Mouse (Mus musculus) heart, embryonic 16.5 days (tissue): ENCODE results near the gene Fam110a. TPM values are rescaled to one million over a fixed set of nuclear protein-coding genes. Genes with fewer than 3 reads are reported as not detected.

Experiments used
- ATAC-seq: fragments of 200-750 bp; cut with Nextera tagmentation; replicated peaks from 2 replicates; pipeline ENCODE4 v1.8.0; 2017; ENCODE audit warnings: moderate number of reproducible peaks; ENCODE audit not compliant: insufficient read depth, low FRiP score; ENCODE audit errors: extremely low read depth
- H3K27ac ChIP-seq: fragments of 300-500 bp; sonication (generic); 2 replicates; pipeline ENCODE4 v1.5.1; 2014; ENCODE audit warnings: mild to moderate bottlenecking, low read length, control low read depth, moderate library complexity
- H3K27me3 ChIP-seq: fragments of 300-500 bp; sonication (generic); 2 replicates; pipeline ENCODE4 v1.6.1; 2014; ENCODE audit warnings: low read length, mixed read lengths; ENCODE audit not compliant: control insufficient read depth, insufficient read depth
- H3K36me3 ChIP-seq: fragments of 300-500 bp; sonication (generic); 2 replicates; pipeline ENCODE4 v1.6.1; 2014; ENCODE audit not compliant: control insufficient read depth, insufficient read depth
- H3K4me1 ChIP-seq: fragments of 300-500 bp; sonication (generic); 2 replicates; pipeline ENCODE4 v1.6.1; 2014; ENCODE audit warnings: low read length, mixed read lengths; ENCODE audit not compliant: control insufficient read depth, insufficient read depth
- H3K4me2 ChIP-seq: fragments of 300-500 bp; sonication (generic); 2 replicates; pipeline ENCODE4 v1.6.1; 2014; ENCODE audit warnings: low read depth, mild to moderate bottlenecking, control low read depth, low read length
- H3K4me3 ChIP-seq: fragments of 300-500 bp; sonication (generic); 2 replicates; pipeline ENCODE4 v1.5.1; 2014; ENCODE audit warnings: mild to moderate bottlenecking, control low read depth, low read length
- H3K9ac ChIP-seq: fragments of 300-500 bp; sonication (generic); 2 replicates; pipeline ENCODE4 v1.6.1; 2014; ENCODE audit warnings: low read length, control low read depth
- H3K9me3 ChIP-seq: fragments of 300-500 bp; sonication (generic); replicated peaks from 2 replicates; pipeline ENCODE4 v1.6.1; 2016; ENCODE audit warnings: low read length; ENCODE audit not compliant: control insufficient read depth
- WGBS: fragments of 180-500 bp; shearing (Covaris S2); extraction: QIAGEN DNeasy Blood & Tissue Kit; methylation state at CpG from one replicate; pipeline ENCODE4 v1.1.7; 2014; 5-methylcytosine and 5-hydroxymethylcytosine counted together
- microRNA counts: library from miRNA; unstranded; fragments of <30 nt; microRNA quantifications from one replicate; lab custom pipeline; 2016
- microRNA-seq: library from miRNA; unstranded; fragments of <30 nt; microRNA quantifications from one replicate; pipeline ENCODE4, GENCODE M21; 2017
- polyA plus RNA-seq: library from polyadenylated mRNA; unstranded; fragments of >200 nt; fragmentation: Nextera tagmentation; extraction: Ambion mirVana; gene quantifications from 2 replicates; pipeline ENCODE4 v1.2.1, GENCODE M21; 2015

Fam110a gene
- polyA plus RNA-seq, 1 experiment from 2014 or later = 10.9 TPM

DNA sequence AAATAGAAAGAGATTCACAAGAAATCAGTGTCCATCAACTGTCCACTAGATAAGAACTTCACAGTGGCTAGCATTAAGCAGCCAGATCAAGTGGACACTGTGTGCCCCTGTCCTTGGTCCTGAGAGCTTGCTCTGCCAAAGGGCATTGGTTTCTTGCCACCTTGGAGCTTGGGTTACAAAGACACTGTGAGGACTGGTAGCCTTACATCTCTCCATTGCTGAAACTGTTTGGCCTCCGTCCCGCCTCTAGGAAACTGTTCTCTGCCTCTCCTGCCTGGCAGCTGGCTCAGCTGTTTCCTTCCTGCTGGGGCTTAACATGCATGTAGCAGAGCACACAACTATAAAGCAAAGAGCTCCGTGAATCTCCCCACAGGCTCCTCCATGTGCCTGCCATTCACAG is 42.1 kb downstream of the Fam110a start:
- Histone ChIP-seq H3K9ac (no peak overlapping the region), H3K27me3 (peaks cover 4% of the 10 kb centered on the region; the same call in 1 of the 2 replicates), H3K9me3 (no peaks in the 10 kb centered on the region), H3K36me3 (no peaks in the 10 kb centered on the region), H3K4me1 (no peaks in the 10 kb centered on the region), H3K27ac (no peak overlapping the region), H3K4me3 (no peak overlapping the region), H3K4me2 (no peak overlapping the region)
- no peak for ATAC-seq
- 54% methylated on average over 3 of the region's 3 CpGs for WGBS

DNA sequence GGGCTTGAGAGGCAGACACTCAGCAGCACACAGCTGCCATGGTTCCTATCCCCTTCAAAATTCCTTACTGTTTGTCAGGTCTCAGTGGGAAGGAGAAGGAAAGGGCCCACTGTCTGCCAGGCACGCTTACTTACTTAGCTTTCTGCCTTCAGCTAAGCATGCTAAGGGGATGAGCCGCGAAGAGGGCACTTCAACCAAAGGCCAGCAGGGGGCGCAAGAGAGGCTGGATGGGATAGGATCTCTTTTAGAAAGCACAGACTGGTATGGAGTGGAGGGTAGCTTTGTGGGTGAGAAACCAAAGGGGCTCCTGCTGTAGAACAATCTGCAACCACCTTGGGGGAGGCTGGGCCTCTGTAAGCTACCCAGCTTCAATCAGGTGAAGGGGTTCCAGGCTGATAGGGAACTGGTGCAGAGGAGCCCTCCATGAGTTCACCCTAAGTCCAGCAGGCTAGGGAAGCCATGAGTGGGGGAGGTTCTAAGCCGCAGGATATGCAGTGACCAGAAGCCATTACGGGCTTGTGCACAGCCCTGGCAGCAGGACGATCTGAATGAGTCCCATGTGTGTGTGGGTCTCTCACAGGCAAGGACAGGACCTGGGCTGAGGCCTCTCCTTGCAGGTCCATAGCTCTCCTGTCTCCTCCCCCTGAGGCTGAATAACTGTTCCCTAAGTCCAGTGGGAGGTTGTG is 49.5 kb downstream of the Fam110a start:
- Histone ChIP-seq H3K4me2 (no peak overlapping the region), H3K27ac (no peak overlapping the region), H3K9ac (no peak overlapping the region), H3K4me1 (peaks cover 5% of the 10 kb centered on the region), H3K9me3 (no peaks in the 10 kb centered on the region), H3K4me3 (no peak overlapping the region), H3K27me3 (no peaks in the 10 kb centered on the region), H3K36me3 (no peaks in the 10 kb centered on the region)
- ATAC-seq = no peak
- 32% methylated on average over 7 of the region's 7 CpGs for WGBS

DNA sequence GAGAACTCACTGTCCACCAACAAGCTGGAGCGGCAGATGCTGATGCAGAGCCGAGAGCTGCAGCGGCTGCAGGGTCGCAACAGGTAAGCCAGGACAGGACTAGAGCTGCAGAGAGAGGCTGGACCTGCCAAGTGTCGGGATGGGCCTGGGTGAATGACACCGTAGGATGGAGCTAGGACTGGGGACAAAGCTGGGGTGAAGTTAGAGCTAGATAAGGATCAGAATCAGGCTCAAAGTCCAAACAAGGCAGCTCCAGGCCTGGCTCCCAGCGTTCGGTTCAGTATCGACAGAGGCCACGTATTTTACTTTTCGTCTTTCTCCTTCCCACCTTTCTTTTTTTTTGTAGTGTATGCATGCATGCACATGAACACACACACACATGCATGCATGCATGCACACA is 52.9 kb downstream of the Fam110a start:
- ATAC-seq = no peak
- Histone ChIP-seq H3K9ac (no peak overlapping the region), H3K4me2 (no peak overlapping the region), H3K4me3 (no peak overlapping the region), H3K27ac (no peak overlapping the region), H3K4me1 (peaks cover 8% of the 10 kb centered on the region), H3K9me3 (no peaks in the 10 kb centered on the region), H3K27me3 (no peaks in the 10 kb centered on the region), H3K36me3 (no peaks in the 10 kb centered on the region)
- WGBS = 86% methylated on average over 11 of the region's 11 CpGs

DNA sequence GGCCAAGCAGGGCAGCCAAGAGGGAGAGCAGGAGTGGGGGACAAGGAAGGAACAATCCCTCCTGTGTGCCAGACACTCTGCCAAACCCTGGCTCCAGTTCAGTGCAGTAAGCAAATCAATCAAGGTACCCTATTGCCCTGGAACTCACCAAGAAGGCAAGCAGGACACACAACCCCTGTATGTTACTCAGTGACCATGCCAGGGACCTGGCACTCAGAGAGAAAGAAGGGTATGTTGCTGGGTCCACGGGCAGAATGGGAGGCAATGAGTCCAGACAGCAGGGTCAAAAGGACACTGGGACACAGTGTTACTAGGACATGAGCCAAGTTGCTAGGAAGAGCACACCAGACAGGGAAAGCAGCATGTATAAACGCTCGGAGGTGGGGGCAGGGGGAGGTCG is 54.3 kb downstream of the Fam110a start:
- no peak overlapping the region for H3K4me2 ChIP-seq
- no peak overlapping the region for H3K9ac ChIP-seq
- peaks cover 8% of the 10 kb centered on the region for H3K4me1 ChIP-seq
- H3K9me3 ChIP-seq = no peaks in the 10 kb centered on the region
- WGBS = 31% methylated on average over 4 of the region's 4 CpGs
- no peaks in the 10 kb centered on the region for H3K36me3 ChIP-seq
- ATAC-seq = no peak
- no peaks in the 10 kb centered on the region for H3K27me3 ChIP-seq
- no peak overlapping the region for H3K4me3 ChIP-seq
- no peak overlapping the region for H3K27ac ChIP-seq

DNA sequence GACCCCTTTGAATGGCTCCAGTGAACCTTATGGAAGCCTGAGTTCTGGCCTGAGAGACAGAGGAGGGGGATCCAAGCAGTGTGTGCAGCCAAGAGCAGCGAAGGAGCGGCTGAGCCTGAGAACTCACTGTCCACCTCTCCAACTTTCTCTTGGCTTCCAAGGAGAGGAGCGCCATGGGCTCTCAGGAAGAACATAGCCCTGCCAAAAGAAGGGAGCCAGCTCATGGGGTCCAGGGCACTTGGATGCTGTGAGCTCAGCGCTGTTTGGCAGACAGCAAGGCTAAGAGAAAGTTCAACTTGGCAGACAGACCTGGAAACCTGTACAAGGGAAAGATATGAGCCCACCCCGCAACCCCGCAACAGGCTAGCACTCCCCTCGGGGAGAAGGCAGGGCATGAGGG is 55.7 kb downstream of the Fam110a start:
- Histone ChIP-seq H3K27ac (no peak overlapping the region), H3K4me3 (no peak overlapping the region), H3K27me3 (no peaks in the 10 kb centered on the region), H3K9me3 (no peaks in the 10 kb centered on the region), H3K4me1 (peaks cover 10% of the 10 kb centered on the region), H3K9ac (no peak overlapping the region), H3K36me3 (no peaks in the 10 kb centered on the region), H3K4me2 (no peak overlapping the region)
- ATAC-seq = no peak
- 77% methylated on average over 7 of the region's 7 CpGs for whole genome bisulfite sequencing

DNA sequence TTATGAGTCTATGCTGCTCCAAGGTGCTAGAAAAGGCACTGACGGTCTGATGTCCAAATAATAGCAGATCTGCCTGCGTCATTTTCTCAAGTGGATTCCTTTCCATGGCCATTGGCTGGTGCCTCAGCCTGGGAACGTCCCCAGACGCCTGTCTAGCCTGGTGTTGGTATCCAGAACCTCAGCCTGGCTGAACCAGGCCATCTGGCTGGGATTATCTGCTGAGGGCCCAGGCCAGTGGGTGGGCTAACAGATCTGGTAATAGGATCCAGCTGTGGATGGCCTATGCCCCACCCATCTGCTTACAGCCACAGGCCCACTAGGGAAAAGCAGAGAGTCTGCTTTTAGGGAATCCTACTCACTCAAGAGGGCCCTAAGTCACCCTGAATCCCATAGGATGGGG is 58.4 kb downstream of the Fam110a start:
- no peak overlapping the region for H3K9ac ChIP-seq
- WGBS = 41% methylated on average over 4 of the region's 4 CpGs
- H3K4me1 ChIP-seq = peaks cover 19% of the 10 kb centered on the region
- H3K9me3 ChIP-seq = no peaks in the 10 kb centered on the region
- H3K4me3 ChIP-seq = no peak overlapping the region
- ATAC-seq = no peak
- H3K27ac ChIP-seq = no peak overlapping the region
- H3K27me3 ChIP-seq = no peaks in the 10 kb centered on the region
- H3K36me3 ChIP-seq = no peaks in the 10 kb centered on the region
- no peak overlapping the region for H3K4me2 ChIP-seq

DNA sequence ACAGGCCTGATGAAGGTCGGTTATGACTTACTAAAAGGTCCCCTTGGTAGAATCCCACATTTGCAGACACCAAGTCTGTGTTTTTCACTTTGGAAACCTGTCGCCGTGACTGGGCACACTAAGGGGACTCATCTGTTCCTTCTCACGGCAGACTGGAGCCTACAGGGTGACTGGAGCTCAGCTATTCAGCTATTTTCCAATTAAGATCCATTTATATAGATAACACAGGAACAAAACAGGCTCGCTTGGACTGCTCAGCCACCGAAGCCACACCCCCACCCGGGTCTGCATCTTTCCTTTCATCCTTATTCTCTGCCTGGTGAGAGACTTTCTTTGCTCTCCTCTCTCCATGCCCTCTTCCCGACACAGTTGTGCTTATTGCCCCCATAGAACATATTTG is 59.0 kb downstream of the Fam110a start:
- Histone ChIP-seq H3K4me2 (no peak overlapping the region), H3K27ac (no peak overlapping the region), H3K4me3 (no peak overlapping the region), H3K9me3 (no peaks in the 10 kb centered on the region), H3K4me1 (peaks cover 19% of the 10 kb centered on the region), H3K36me3 (no peaks in the 10 kb centered on the region), H3K27me3 (no peaks in the 10 kb centered on the region), H3K9ac (no peak overlapping the region)
- 66% methylated on average over 8 of the region's 8 CpGs for WGBS
- ATAC-seq = no peak

MicroRNAs encoded within 50 kb of the gene (microRNA counts, 519-probe panel; counts per million panel counts)
- not detected for microRNA mmu-miR-1953 (lab: Ali Mortazavi, UCI)

Small RNA genes within 50 kb of the gene (microRNA-seq; reads per million reads assigned to microRNA genes)
- gene Mir1953 = not detected

Other genes with a start within 250 kb of the Fam110a start
- 28.2 and 32.4 TPM in 2 replicates for gene Psmf1, start 236.0 kb downstream of the Fam110a start, polyA plus RNA-seq
- gene Rspo4, start 137.3 kb downstream of the Fam110a start, polyA plus RNA-seq = 0.07 TPM in 1 of 2 replicates, not detected in the other
- 0.69 and 2.0 TPM in 2 replicates for gene Angpt4, start 69.0 kb downstream of the Fam110a start, polyA plus RNA-seq
- gene Slc52a3, start 16.3 kb upstream of the Fam110a start, polyA plus RNA-seq = 1.1 TPM in 2 replicates
- gene Scrt2, start 101.3 kb upstream of the Fam110a start, polyA plus RNA-seq = not detected in 2 replicates
- 7.6 and 10.3 TPM in 2 replicates for gene Srxn1, start 125.3 kb upstream of the Fam110a start, polyA plus RNA-seq
- 13.4 and 14.0 TPM in 2 replicates for gene Tcf15, start 163.3 kb upstream of the Fam110a start, polyA plus RNA-seq
- 70.9 and 75.7 TPM in 2 replicates for gene Csnk2a1, start 246.6 kb upstream of the Fam110a start, polyA plus RNA-seq